Mouse (Mus musculus) CH12.LX (cell line): ENCODE results near the gene Pmvk.

Experiments
- CTCF ChIP-seq, 2 experiments: IDR thresholded peaks in 1 of 2; conservative IDR thresholded peaks in 1 of 2; 2 replicates each; pipeline ENCODE4 v1.5.1; 2011 to 2012; ENCODE audit warnings: low read depth in 2 of 2, low read length in 2 of 2, improper control_type of control experiment in 1 of 2, inconsistent platforms in 1 of 2, mild to moderate bottlenecking in 1 of 2, moderate library complexity in 1 of 2
- MAZ ChIP-seq: IDR thresholded peaks from 2 replicates; pipeline ENCODE4 v1.6.1; 2012; ENCODE audit warnings: low read depth, mild to moderate bottlenecking, inconsistent platforms, low read length, improper control_type of control experiment, moderate library complexity
- MYC ChIP-seq: IDR thresholded peaks from 2 replicates; pipeline ENCODE4 v1.6.1; 2011; ENCODE audit warnings: low read depth, mild to moderate bottlenecking, improper control_type of control experiment, low read length
- NRF1 ChIP-seq: IDR thresholded peaks from 2 replicates; pipeline ENCODE4 v1.6.1; 2014; ENCODE audit warnings: low read depth, mild to moderate bottlenecking, inconsistent platforms, low read length, improper control_type of control experiment, moderate library complexity
- POLR2A ChIP-seq: IDR thresholded peaks from 2 replicates; pipeline ENCODE4 v1.6.1; 2011; ENCODE audit warnings: low read depth, mild to moderate bottlenecking, improper control_type of control experiment, low read length
- RCOR1 ChIP-seq: conservative IDR thresholded peaks from 2 replicates; pipeline ENCODE4 v1.6.1; 2012; ENCODE audit warnings: low read depth, mild to moderate bottlenecking, inconsistent platforms, low read length, improper control_type of control experiment
- USF2 ChIP-seq: conservative IDR thresholded peaks from 2 replicates; pipeline ENCODE4 v1.6.1; 2011; ENCODE audit warnings: low read depth, low read length, improper control_type of control experiment
- ZNF384 ChIP-seq: IDR thresholded peaks from 2 replicates; pipeline ENCODE4 v1.6.1; 2012; ENCODE audit warnings: low read depth, low read length, improper control_type of control experiment, inconsistent platforms

- TF ChIP-seq POLR2A: no peak
- TF ChIP-seq NRF1: no peak
- TF ChIP-seq MYC: no peak
- TF ChIP-seq USF2: no peak
- no peak for TF ChIP-seq CTCF (conservative IDR thresholded peaks at IDR 0.05 in 1 of 2, IDR thresholded peaks at IDR 0.05 in 1 of 2; ENCODE audit: low read depth in 2 of 2, low read length in 2 of 2)
- no peak for TF ChIP-seq RCOR1
- no peak for TF ChIP-seq MAZ
- TF ChIP-seq ZNF384: no peak
Measured at GRCm38 (mm10) chr3:89432606-89433005, 21.7 kb upstream of the Pmvk start.
